Mouse (Mus musculus) embryonic facial prominence, embryonic 13.5 days (tissue): ENCODE results near the gene Utp18. TPM values are rescaled to one million over a fixed set of nuclear protein-coding genes. Genes with fewer than 3 reads are reported as not detected.

Experiments used
- ATAC-seq: fragments of 200-750 bp; cut with Nextera tagmentation; 2 replicates; pipeline ENCODE4 v1.8.0; 2017; ENCODE audit warnings: low read depth; ENCODE audit not compliant: insufficient number of reproducible peaks, insufficient read depth, low FRiP score, low TSS enrichment
- H3K27ac ChIP-seq: fragments of 300-500 bp; sonication (generic); 2 replicates; pipeline ENCODE4 v1.5.1; 2015; ENCODE audit warnings: moderate library complexity, mild to moderate bottlenecking, inconsistent platforms
- H3K27me3 ChIP-seq: fragments of 300-500 bp; sonication (generic); 2 replicates; pipeline ENCODE4 v1.6.1; 2015; ENCODE audit warnings: mild to moderate bottlenecking, inconsistent platforms
- H3K36me3 ChIP-seq: fragments of 300-500 bp; sonication (generic); 2 replicates; pipeline ENCODE4 v1.6.1; 2015; ENCODE audit warnings: mild to moderate bottlenecking, inconsistent platforms
- H3K4me1 ChIP-seq: fragments of 300-500 bp; sonication (generic); 2 replicates; pipeline ENCODE4 v1.6.1; 2015; ENCODE audit warnings: inconsistent platforms
- H3K4me2 ChIP-seq: fragments of 300-500 bp; sonication (generic); 2 replicates; pipeline ENCODE4 v1.6.1; 2015; ENCODE audit warnings: moderate library complexity, mild to moderate bottlenecking, inconsistent platforms
- H3K4me3 ChIP-seq: fragments of 300-500 bp; sonication (generic); 2 replicates; pipeline ENCODE4 v1.5.1; 2015; ENCODE audit warnings: mild to moderate bottlenecking, inconsistent platforms
- H3K9ac ChIP-seq: fragments of 300-500 bp; sonication (generic); 2 replicates; pipeline ENCODE4 v1.6.1; 2015; ENCODE audit warnings: mild to moderate bottlenecking, inconsistent platforms
- H3K9me3 ChIP-seq: fragments of 300-500 bp; sonication (generic); 2 replicates; pipeline ENCODE4 v1.6.1; 2016; ENCODE audit warnings: inconsistent platforms
- WGBS: fragments of 180-500 bp; shearing (Covaris S2); methylation state at CpG from one replicate; pipeline ENCODE4 v1.1.7; 2015; ENCODE audit warnings: mixed read lengths; 5-methylcytosine and 5-hydroxymethylcytosine counted together
- polyA plus RNA-seq: library from polyadenylated mRNA; unstranded; fragments of >200 nt; fragmentation: Nextera tagmentation; extraction: Ambion mirVana; gene quantifications from 2 replicates; pipeline ENCODE4 v1.2.1, GENCODE M21; 2015

Gene Utp18
- polyA plus RNA-seq, 1 experiment from 2014 or later: 32.2 TPM

GRCm38 (mm10) chr11:93822261-93822660 lies 63.3 kb downstream of the Utp18 start:
- Histone ChIP-seq H3K27ac (no peak overlapping the region), H3K4me3 (no peak overlapping the region), H3K9ac (no peak overlapping the region), H3K27me3 (no peaks in the 10 kb centered on the region), H3K4me2 (no peak overlapping the region), H3K4me1 (peaks cover 11% of the 10 kb centered on the region), H3K9me3 (no peaks in the 10 kb centered on the region), H3K36me3 (no peaks in the 10 kb centered on the region)
- no peak for ATAC-seq
- WGBS: 70% methylated on average over 2 of the region's 2 CpGs

- H3K27ac ChIP-seq: no peak overlapping the region
- H3K4me2 ChIP-seq: no peak overlapping the region
- ATAC-seq: no peak
- WGBS: 60% methylated on average over 2 of the region's 2 CpGs
- H3K9ac ChIP-seq: no peak overlapping the region
- H3K36me3 ChIP-seq: no peaks in the 10 kb centered on the region
- no peaks in the 10 kb centered on the region for H3K9me3 ChIP-seq
- H3K4me3 ChIP-seq: no peak overlapping the region
- no peaks in the 10 kb centered on the region for H3K27me3 ChIP-seq
- H3K4me1 ChIP-seq: peaks cover 11% of the 10 kb centered on the region
Measured at GRCm38 (mm10) chr11:93821533-93821932, 64.0 kb downstream of the Utp18 start.

DNA sequence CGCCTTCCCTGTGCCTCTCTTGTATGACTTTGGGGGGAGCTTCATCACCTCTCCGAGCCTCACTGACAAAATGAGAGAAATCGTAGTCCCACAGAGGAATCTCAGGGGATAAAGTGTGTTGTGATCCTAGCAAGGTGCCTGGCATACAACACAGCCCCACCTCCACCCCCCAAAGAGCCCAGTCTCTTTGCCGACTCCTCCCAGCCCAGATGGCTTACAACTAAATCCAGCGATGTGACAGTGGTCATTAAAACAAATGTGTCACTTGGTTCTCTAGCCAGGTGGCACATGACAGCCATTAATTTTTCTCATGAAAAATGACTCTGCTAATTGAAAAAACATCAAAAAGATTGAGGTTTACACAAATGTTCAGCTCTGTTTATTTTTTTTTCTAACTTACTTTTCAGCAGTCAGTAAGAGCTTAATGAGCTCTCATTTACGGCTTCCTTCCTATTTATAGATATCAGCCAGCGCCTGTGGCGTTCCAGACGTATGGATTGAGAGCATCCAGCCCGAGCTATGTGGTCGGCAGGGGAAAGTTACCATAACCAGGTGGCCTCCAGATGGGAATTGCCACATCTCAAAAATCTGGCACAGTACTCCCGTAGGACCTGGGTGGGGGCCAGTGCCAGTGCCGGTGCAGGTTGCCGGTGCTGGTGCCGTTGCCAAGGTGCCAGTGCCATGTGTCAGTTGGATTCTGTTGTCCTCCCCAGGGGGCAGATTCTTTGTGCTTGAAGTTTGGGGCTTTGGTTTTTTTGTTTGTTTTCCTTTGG lies 67.4 kb downstream of the Utp18 start:
- no peak for ATAC-seq

GRCm38 (mm10) chr11:93812955-93813354 lies 72.6 kb downstream of the Utp18 start:
- no peaks in the 10 kb centered on the region for H3K9me3 ChIP-seq
- no peak for ATAC-seq

More for the DNA sequence above, 67.4 kb downstream of the Utp18 start:
- Histone ChIP-seq H3K9me3 (no peaks in the 10 kb centered on the region), H3K4me3 (no peak overlapping the region), H3K4me2 (no peak overlapping the region), H3K27me3 (0 out of 2 replicates have a peak, but pooled peaks cover 9% of the 10 kb centered on the region), H3K9ac (no peak overlapping the region), H3K27ac (no peak overlapping the region), H3K36me3 (no peaks in the 10 kb centered on the region), H3K4me1 (peaks cover 11% of the 10 kb centered on the region)
- 39% methylated on average over 15 of the region's 15 CpGs for WGBS

DNA sequence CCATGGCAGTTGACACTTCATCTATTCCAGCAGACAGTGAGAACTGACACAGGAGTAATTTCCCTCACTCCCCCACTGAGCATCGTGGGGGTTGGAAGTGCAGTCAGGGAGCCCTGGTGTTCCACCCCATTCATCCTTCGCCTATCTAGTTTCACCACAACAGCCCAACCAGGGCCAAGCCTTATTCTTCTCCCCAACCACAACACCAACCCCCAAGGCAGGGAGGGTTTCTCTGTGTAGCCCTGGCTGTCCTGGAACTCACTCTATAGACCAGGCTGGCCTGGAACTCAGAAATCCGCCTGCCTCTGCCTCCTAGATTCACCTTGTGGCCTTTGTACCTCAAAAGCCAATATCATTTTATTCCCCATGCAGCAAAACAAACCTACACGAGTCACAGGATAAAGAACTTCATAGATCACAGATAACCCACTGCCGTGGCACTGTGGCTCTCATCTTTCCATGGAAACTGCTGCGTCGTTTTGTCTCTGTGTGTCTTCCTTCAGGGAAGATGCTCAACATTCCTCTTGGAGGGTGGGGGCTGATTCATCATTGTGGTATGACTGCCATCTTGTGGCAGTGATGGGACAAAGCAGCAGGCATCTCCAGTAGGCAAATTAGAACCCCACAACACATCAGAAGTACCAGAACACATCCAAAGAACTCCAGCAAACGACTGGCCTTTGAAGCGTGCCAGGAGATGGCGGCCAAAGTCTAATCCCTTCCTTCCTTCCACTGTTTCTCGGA lies 73.3 kb downstream of the Utp18 start:
- Histone ChIP-seq H3K36me3 (no peaks in the 10 kb centered on the region), H3K4me2 (no peak overlapping the region), H3K9ac (no peak overlapping the region), H3K4me3 (no peak overlapping the region), H3K4me1 (no peaks in the 10 kb centered on the region), H3K9me3 (no peaks in the 10 kb centered on the region), H3K27me3 (0 out of 2 replicates have a peak, but pooled peaks cover 11% of the 10 kb centered on the region), H3K27ac (no peak overlapping the region)
- 34% methylated on average over 11 of the region's 11 CpGs for WGBS
- ATAC-seq: no peak

More at GRCm38 (mm10) chr11:93812955-93813354, 72.6 kb downstream of the Utp18 start:
- no peak overlapping the region for H3K4me3 ChIP-seq
- no peak overlapping the region for H3K4me2 ChIP-seq
- WGBS: 83% methylated on average over 4 of the region's 4 CpGs
- H3K27ac ChIP-seq: no peak overlapping the region
- no peaks in the 10 kb centered on the region for H3K36me3 ChIP-seq
- no peak overlapping the region for H3K9ac ChIP-seq
- no peaks in the 10 kb centered on the region for H3K4me1 ChIP-seq
- H3K27me3 ChIP-seq: 0 out of 2 replicates have a peak, but pooled peaks cover 11% of the 10 kb centered on the region

Other genes with a start within 250 kb of the Utp18 start
- 40.6 and 45.6 TPM in 2 replicates for gene Mbtd1, start 86 bp upstream of the Utp18 start, polyA plus RNA-seq
- gene Nme2, start 70.5 kb upstream of the Utp18 start, polyA plus RNA-seq: 303 and 337 TPM in 2 replicates
- 306 and 441 TPM in 2 replicates for gene Gm20390, start 82.5 kb upstream of the Utp18 start, polyA plus RNA-seq
- gene Nme1, start 82.8 kb upstream of the Utp18 start, polyA plus RNA-seq: 127 and 140 TPM in 2 replicates
- 46.3 and 56.7 TPM in 2 replicates for gene Spag9, start 110.3 kb upstream of the Utp18 start, polyA plus RNA-seq